Mouse (Mus musculus) cortical plate, adult 2 months (tissue): ENCODE results near the gene Jpt1.

Experiments used
- CTCF ChIP-seq: fragments of 200-500 bp; IDR thresholded peaks from 2 replicates; pipeline ENCODE4 v1.5.1; 2011; ENCODE audit warnings: mild to moderate bottlenecking, control low read depth, low read length; ENCODE audit not compliant: insufficient read depth; ENCODE audit errors: extremely low read depth
- POLR2A ChIP-seq: fragments of 200-500 bp; IDR thresholded peaks from 2 replicates; pipeline ENCODE4 v1.6.1; 2011; ENCODE audit warnings: mild to moderate bottlenecking, low read length, control low read depth; ENCODE audit not compliant: insufficient read depth; ENCODE audit errors: extremely low read depth

- TF ChIP-seq POLR2A (no peak), CTCF (no peak)
These were observed 8.1 kb upstream of the Jpt1 start for GRCm38 (mm10) chr11:115522238-115522637.
